Mouse (Mus musculus): ENCODE results near the gene Syngr3. TPM values are rescaled to one million over a fixed set of nuclear protein-coding genes. Genes with fewer than 3 reads are reported as not detected.

Syngr3 gene
- polyA plus RNA-seq, 1 experiment: 0.13 TPM

- TF ChIP-seq GATA1 (IDR thresholded peaks at IDR 0.05; ENCODE audit: low read length): no peak
Observed at GRCm38 (mm10) chr17:24696011-24696697, 6.4 kb upstream of the Syngr3 start, which contains the start of the genes Gfer and Noxo1. Gene Gfer, minus strand, starts transcription at chr17:24696156. Gene Noxo1, plus strand, starts transcription at chr17:24696234.

- TF ChIP-seq GATA1 (IDR thresholded peaks at IDR 0.05; ENCODE audit: low read length): no peak
Observed at GRCm38 (mm10) chr17:24695326-24696010, 5.7 kb upstream of the Syngr3 start.

GRCm38 (mm10) chr17:24692385-24692784, 2.6 kb upstream of the Syngr3 start:
- TF ChIP-seq GATA1 (IDR thresholded peaks at IDR 0.05; ENCODE audit: low read length): no peak

- TF ChIP-seq GATA1 (IDR thresholded peaks at IDR 0.05; ENCODE audit: low read length): no peak
Observed at GRCm38 (mm10) chr17:24687599-24687998, 2.2 kb downstream of the Syngr3 start.

GRCm38 (mm10) chr17:24687146-24687595, 2.6 kb downstream of the Syngr3 start:
- no peak for TF ChIP-seq GATA1 (IDR thresholded peaks at IDR 0.05; ENCODE audit: low read length)

GRCm38 (mm10) chr17:24686514-24686913, 3.2 kb downstream of the Syngr3 start:
- no peak for TF ChIP-seq GATA1 (IDR thresholded peaks at IDR 0.05; ENCODE audit: low read length)

- TF ChIP-seq GATA1 (IDR thresholded peaks at IDR 0.05; ENCODE audit: low read length): no peak
Observed at GRCm38 (mm10) chr17:24677500-24678080, 12.2 kb downstream of the Syngr3 start.

- no peak for TF ChIP-seq GATA1 (IDR thresholded peaks at IDR 0.05; ENCODE audit: low read length)
Observed at GRCm38 (mm10) chr17:24676877-24677276, 12.9 kb downstream of the Syngr3 start.

GRCm38 (mm10) chr17:24676187-24676586, 13.6 kb downstream of the Syngr3 start:
- no peak for TF ChIP-seq GATA1 (IDR thresholded peaks at IDR 0.05; ENCODE audit: low read length)

- no peak for TF ChIP-seq GATA1 (IDR thresholded peaks at IDR 0.05; ENCODE audit: low read length)
Observed at GRCm38 (mm10) chr17:24674277-24674676, 15.5 kb downstream of the Syngr3 start.

GRCm38 (mm10) chr17:24672141-24672540, 17.6 kb downstream of the Syngr3 start:
- no peak for TF ChIP-seq GATA1 (IDR thresholded peaks at IDR 0.05; ENCODE audit: low read length)

- TF ChIP-seq GATA1 (IDR thresholded peaks at IDR 0.05; ENCODE audit: low read length): no peak
Observed at GRCm38 (mm10) chr17:24671346-24671745, 18.4 kb downstream of the Syngr3 start.

- TF ChIP-seq GATA1 (IDR thresholded peaks at IDR 0.05; ENCODE audit: low read length): no peak
Observed at GRCm38 (mm10) chr17:24670246-24670844, 19.4 kb downstream of the Syngr3 start.

GRCm38 (mm10) chr17:24669545-24670245, 20.1 kb downstream of the Syngr3 start, which contains the start of gene Zfp598:
Gene Zfp598, plus strand, starts transcription at chr17:24669687.
- no peak for TF ChIP-seq GATA1 (IDR thresholded peaks at IDR 0.05; ENCODE audit: low read length)

- no peak for TF ChIP-seq GATA1 (IDR thresholded peaks at IDR 0.05; ENCODE audit: low read length)
Observed at GRCm38 (mm10) chr17:24667416-24667815, 22.3 kb downstream of the Syngr3 start.
